Mouse (Mus musculus) G1E (cell line): Measurements from ENCODE around the gene Mrln. TPM values are rescaled to one million over a fixed set of nuclear protein-coding genes. Genes with fewer than 3 reads are reported as not detected.

Source experiments
- ATAC-seq: 2 replicates; pipeline ENCODE4 v1.8.0; 2016; ENCODE audit warnings: mild to moderate bottlenecking; ENCODE audit not compliant: insufficient number of reproducible peaks, poor library complexity, low FRiP score, severe bottlenecking; ENCODE audit errors: extremely low read depth
- DNase-seq: peaks from one replicate; pipeline ENCODE4 v3.0.0; 2012; ENCODE audit warnings: low spot score
- H3K27me3 ChIP-seq: 2 replicates; pipeline ENCODE4 v1.6.1; 2012; ENCODE audit warnings: mild to moderate bottlenecking, low read length, inconsistent platforms; ENCODE audit not compliant: insufficient read depth
- H3K36me3 ChIP-seq: replicated peaks from 2 replicates; pipeline ENCODE3; 2012; ENCODE audit warnings: mild to moderate bottlenecking, inconsistent platforms
- H3K4me1 ChIP-seq: 2 replicates; pipeline ENCODE4 v1.6.1; 2012; ENCODE audit warnings: low read depth, low read length, inconsistent platforms, mixed read lengths; ENCODE audit not compliant: insufficient read depth
- H3K4me3 ChIP-seq: 2 replicates; pipeline ENCODE4 v1.5.1; 2012; ENCODE audit warnings: low read depth, mild to moderate bottlenecking, inconsistent platforms, low read length, moderate library complexity, mixed read lengths
- H3K9me3 ChIP-seq: replicated peaks from 2 replicates; pipeline ENCODE4 v1.6.1; 2012; ENCODE audit warnings: inconsistent platforms
- CTCF ChIP-seq: IDR thresholded peaks from 2 replicates; pipeline ENCODE4 v1.5.1; 2012; ENCODE audit warnings: low read depth, low read length, inconsistent platforms, mixed read lengths
- GATA1 ChIP-seq: IDR thresholded peaks from 2 replicates; pipeline ENCODE4 v1.6.1; 2012; ENCODE audit warnings: borderline replicate concordance, low read length, inconsistent platforms, mixed read lengths
- GATA2 ChIP-seq: IDR thresholded peaks from 2 replicates; pipeline ENCODE4 v1.6.1; 2012; ENCODE audit warnings: low read depth, low read length, inconsistent platforms, borderline replicate concordance
- POLR2AphosphoS5 ChIP-seq: IDR thresholded peaks from 2 replicates; pipeline ENCODE4 v1.6.1; 2012; ENCODE audit warnings: low read depth, low read length, inconsistent platforms; ENCODE audit not compliant: insufficient replicate concordance
- TAL1 ChIP-seq: conservative IDR thresholded peaks from 2 replicates; pipeline ENCODE4 v1.6.1; 2012; ENCODE audit warnings: low read depth, low read length, inconsistent platforms, mixed read lengths
- polyA plus RNA-seq: library from polyadenylated mRNA; stranded (reverse); fragments of >175 nt; gene quantifications from 2 replicates; pipeline ENCODE4 v1.2.3, GENCODE M21; 2012
- total RNA-seq, 2 experiments: library from RNA; stranded (forward) in 1 of 2; stranded (reverse) in 1 of 2; fragments of 200-1000 nt in 1 of 2; fragments of >200 nt in 1 of 2; fragmentation: Nextera tagmentation in 1 of 2; gene quantifications; 2 replicates each; pipeline ENCODE4 v1.2.3; 2014 to 2017

Mrln gene
- total and polyA plus RNA-seq, 3 experiments: 1.7 TPM; not detected in 2

DNA sequence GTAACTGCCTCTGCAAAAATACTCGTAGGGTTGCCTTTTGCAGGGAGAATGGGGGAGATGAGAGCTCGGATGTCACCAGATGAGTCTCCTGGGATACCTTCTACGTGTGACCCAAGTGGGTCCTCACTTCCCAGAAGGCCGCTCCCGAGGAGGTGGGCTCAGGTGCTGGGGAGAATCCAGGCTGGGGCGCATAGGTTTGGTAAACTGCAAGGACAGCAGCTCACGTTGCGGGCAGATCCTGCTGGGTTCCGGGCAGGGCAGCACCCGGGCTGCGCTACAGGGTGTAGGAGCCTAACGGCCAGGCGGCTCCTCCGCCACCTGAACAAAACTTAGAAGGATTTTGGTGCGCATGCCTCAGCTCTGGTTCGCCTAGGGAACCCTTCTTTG is 41.1 kb downstream of the Mrln start:
- H3K36me3 ChIP-seq: no peaks in the 10 kb centered on the region
- ATAC-seq: no peak
- TF ChIP-seq GATA2 (no peak), TAL1 (no peak), POLR2AphosphoS5 (no peak), CTCF (no peak), GATA1 (no peak)
- H3K4me3 ChIP-seq: no peak overlapping the region; the same call in 1 of the 2 replicates
- peaks cover 57% of the 10 kb centered on the region for H3K9me3 ChIP-seq
- no peaks in the 10 kb centered on the region for H3K27me3 ChIP-seq
- H3K4me1 ChIP-seq: no peaks in the 10 kb centered on the region
- DNase-seq: no peak

DNA sequence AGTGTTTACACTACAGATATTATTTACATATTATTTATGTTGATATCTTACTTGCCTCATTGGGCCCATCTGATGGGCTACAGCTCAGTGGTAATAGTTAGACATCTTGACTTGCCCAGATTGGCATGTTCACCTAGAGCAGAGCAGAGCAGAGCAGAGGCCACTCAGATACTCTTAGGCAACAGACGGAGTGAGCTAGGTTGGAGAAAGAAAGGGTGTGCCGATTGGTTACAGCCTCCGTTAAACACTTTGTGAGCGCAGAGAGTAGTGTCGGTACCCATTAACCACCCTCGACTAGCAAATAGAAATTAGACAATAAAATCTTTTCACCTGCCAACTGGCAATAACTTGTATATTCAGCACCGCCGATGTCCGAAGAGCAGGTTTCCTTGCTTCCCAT is 41.6 kb downstream of the Mrln start:
- Histone ChIP-seq H3K27me3 (no peaks in the 10 kb centered on the region), H3K36me3 (no peaks in the 10 kb centered on the region), H3K4me3 (no peak overlapping the region), H3K4me1 (no peaks in the 10 kb centered on the region), H3K9me3 (peaks cover 62% of the 10 kb centered on the region)
- no peak for ATAC-seq
- no peak for TF ChIP-seq TAL1
- no peak for TF ChIP-seq CTCF
- TF ChIP-seq POLR2AphosphoS5: no peak
- TF ChIP-seq GATA2: no peak
- DNase-seq: no peak

DNA sequence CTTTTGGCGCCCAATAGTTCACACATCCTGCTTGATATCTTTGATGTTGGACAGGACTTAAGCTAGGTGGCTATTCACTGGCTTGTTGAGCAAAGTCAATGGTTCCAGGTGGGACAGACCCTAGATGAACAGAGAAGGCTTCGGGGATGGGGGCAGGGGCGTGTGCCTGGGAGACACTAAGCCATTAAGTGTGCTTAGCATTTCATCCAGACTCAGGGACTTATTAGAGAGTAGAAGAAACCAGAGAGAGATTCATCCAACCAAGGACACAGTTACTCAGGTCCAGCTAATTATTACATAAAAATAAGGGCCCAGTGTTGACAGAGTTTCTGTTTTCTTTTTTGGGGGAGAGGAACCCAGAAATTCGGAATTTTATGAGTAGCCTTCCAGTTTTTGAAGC is 45.9 kb downstream of the Mrln start:
- Histone ChIP-seq H3K9me3 (peaks cover 54% of the 10 kb centered on the region), H3K4me1 (no peaks in the 10 kb centered on the region), H3K36me3 (no peaks in the 10 kb centered on the region), H3K4me3 (no peak overlapping the region), H3K27me3 (no peaks in the 10 kb centered on the region)
- DNase-seq (no peak), ATAC-seq (no peak)
- TF ChIP-seq GATA1 (no peak), TAL1 (no peak), POLR2AphosphoS5 (no peak), CTCF (no peak), GATA2 (no peak)

DNA sequence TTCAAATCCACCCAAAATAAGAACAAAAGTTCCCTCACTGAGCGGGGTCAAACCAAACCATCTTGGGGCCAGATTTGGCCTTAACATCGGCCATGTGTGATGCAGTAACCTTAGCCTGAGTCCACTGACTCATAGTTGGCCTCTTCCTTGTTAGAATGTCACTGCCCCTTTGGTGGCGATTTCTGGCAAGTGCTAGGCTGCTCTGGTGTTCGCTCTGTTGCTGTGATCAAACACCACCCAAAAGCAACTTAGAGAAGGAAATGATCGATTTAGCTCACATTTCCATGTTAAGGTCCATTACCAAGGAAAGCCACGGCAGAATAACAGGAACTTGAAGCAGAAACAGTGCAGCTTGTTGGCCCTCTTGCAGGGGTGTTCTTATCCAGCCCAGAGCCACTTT is 46.3 kb downstream of the Mrln start:
- DNase-seq: no peak
- H3K4me3 ChIP-seq: no peak overlapping the region
- no peak for ATAC-seq
- no peaks in the 10 kb centered on the region for H3K4me1 ChIP-seq
- H3K36me3 ChIP-seq: no peaks in the 10 kb centered on the region
- TF ChIP-seq TAL1 (no peak), POLR2AphosphoS5 (no peak), CTCF (no peak), GATA2 (no peak), GATA1 (no peak)
- peaks cover 49% of the 10 kb centered on the region for H3K9me3 ChIP-seq
- no peaks in the 10 kb centered on the region for H3K27me3 ChIP-seq

DNA sequence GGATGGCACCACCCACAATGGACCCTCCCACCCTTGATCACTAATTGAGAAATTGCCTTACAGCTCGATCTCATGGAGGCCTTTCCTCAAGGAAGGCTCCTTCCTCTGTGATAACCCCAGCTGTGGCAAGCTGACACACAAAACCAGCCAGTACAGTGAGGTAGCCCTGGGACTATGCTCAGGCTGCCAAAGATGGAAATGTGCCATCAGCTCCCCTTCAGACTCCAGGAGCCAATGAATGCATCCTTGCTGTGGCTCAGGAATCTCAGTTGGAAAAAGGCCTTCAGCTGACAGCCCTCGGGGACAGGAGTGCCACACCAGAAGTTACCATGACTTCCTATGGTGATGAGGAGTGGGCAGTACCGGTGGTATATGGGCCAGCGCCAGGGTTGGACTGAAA is 50.2 kb downstream of the Mrln start:
- DNase-seq: no peak
- no peaks in the 10 kb centered on the region for H3K36me3 ChIP-seq
- ATAC-seq: no peak
- H3K4me1 ChIP-seq: no peaks in the 10 kb centered on the region
- H3K4me3 ChIP-seq: no peak overlapping the region
- H3K27me3 ChIP-seq: no peaks in the 10 kb centered on the region
- peaks cover 37% of the 10 kb centered on the region for H3K9me3 ChIP-seq
- no peak for TF ChIP-seq CTCF
- no peak for TF ChIP-seq TAL1
- no peak for TF ChIP-seq GATA1
- TF ChIP-seq POLR2AphosphoS5: no peak
- no peak for TF ChIP-seq GATA2

DNA sequence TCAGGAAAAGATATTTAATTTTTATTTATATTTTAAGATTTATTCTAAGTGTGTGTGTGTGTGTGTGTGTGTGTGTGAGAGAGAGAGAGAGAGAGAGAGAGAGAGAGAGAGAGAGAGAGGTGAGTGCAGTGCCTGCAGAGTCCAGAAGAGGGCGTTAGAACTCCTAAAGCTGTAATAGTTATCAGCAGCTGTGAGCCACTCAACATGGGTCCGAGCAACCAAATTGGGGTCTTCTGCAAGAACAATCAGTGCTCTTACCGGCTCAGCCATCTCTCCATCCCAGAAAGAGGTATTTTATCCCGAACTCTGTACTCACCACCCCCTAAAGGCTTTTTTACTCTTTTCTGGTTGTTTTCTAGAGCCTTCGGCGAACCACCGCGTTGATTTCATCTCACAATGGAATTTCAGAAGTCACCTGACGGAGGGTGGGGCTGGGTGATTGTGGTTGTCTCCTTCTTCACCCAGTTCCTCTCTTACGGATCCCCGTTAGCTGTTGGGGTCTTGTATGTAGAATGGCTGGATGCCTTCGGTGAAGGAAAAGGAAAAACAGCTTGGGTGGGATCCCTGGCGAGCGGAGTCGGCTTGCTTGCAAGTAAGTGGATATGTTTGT is 51.2 kb downstream of the Mrln start:
- DNase-seq: no peak
- H3K27me3 ChIP-seq: no peaks in the 10 kb centered on the region

More for the DNA sequence above, 51.2 kb downstream of the Mrln start:
- Histone ChIP-seq H3K9me3 (peaks cover 31% of the 10 kb centered on the region), H3K4me1 (no peaks in the 10 kb centered on the region), H3K4me3 (no peak overlapping the region), H3K36me3 (no peaks in the 10 kb centered on the region)
- no peak for TF ChIP-seq GATA2
- TF ChIP-seq CTCF: no peak
- TF ChIP-seq GATA1: no peak
- no peak for TF ChIP-seq POLR2AphosphoS5
- no peak for TF ChIP-seq TAL1
- no peak for ATAC-seq
